Mouse (Mus musculus): ENCODE data around the gene B630019K06Rik. TPM values are rescaled to one million over a fixed set of nuclear protein-coding genes. Genes with fewer than 3 reads are reported as not detected.

Gene B630019K06Rik
- 0.68 and 1.1 TPM in 2 replicates for polyA plus RNA-seq (2012; ENCODE audit: low replicate concordance)

GRCm38 (mm10) chrX:8892343-8893155, at the start of gene B630019K06Rik:
Gene B630019K06Rik (plus strand): TSS chrX:8892382.

DNA sequence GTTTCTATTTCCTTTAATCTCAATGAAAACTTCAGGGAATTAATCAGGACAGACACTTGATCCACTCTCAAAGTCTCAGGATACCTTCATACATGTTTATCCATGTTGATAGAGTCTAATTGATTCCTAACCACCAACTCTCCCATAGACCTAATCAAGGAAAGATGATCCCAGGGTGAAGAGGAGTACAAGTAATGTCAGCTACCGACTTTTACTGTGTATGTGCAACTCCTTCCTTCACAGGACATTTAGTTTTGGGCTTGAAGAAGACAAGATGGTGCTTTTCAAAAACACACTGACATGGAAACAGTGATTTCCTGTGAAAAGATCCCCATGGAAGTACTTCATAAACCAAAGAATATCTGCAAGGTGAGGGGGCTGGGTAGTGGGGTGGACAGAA, 48.5 kb upstream of the B630019K06Rik start, which contains the start of gene Gm6592:
Gene Gm6592 (plus strand): TSS at position 301 of the 400 bp plus-strand sequence.

DNA sequence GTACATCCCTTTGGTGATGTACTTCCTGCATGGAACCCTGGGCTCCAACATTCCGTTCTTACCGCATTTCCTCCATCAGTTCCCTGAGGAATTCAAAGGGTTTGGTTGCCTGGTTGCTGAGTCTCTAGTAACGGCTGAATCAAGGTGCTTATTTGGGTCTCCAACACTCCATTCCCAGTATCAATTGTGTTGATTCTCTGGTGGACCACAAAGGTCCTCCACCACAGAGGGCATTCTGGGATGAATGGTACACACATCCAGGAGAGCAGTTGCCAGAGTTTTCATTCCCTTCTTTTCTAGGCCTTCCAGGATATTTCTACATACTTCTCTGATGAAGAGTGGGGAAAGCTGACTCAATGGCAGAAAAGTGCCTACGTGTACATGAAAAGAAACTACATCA, 18.2 kb upstream of the B630019K06Rik start, which contains the start of gene Gm5751:
Gene Gm5751 (plus strand): TSS at position 301 of the 400 bp plus-strand sequence.

Other genes with a start within 250 kb of the B630019K06Rik start
- gene Ssxb8, start 201.5 kb upstream of the B630019K06Rik start, polyA plus RNA-seq (2012; ENCODE audit: low replicate concordance) = not detected in 2 replicates
- not detected in 2 replicates for gene Ssx9, start 143.9 kb upstream of the B630019K06Rik start, polyA plus RNA-seq (2012; ENCODE audit: low replicate concordance)
- not detected in 2 replicates for gene Ssxb5, start 88.7 kb upstream of the B630019K06Rik start, polyA plus RNA-seq (2012; ENCODE audit: low replicate concordance)
- not detected in 2 replicates for gene Gm6592, start 48.4 kb upstream of the B630019K06Rik start, polyA plus RNA-seq (2012; ENCODE audit: low replicate concordance)
- not detected in 2 replicates for gene Gm5751, start 18.1 kb upstream of the B630019K06Rik start, polyA plus RNA-seq (2012; ENCODE audit: low replicate concordance)
- not detected in 2 replicates for gene Fthl17b, start 70.6 kb downstream of the B630019K06Rik start, polyA plus RNA-seq (2012; ENCODE audit: low replicate concordance)
- gene Fthl17c, start 84.2 kb downstream of the B630019K06Rik start, polyA plus RNA-seq (2012; ENCODE audit: low replicate concordance) = not detected in 2 replicates
- gene Fthl17d, start 94.4 kb downstream of the B630019K06Rik start, polyA plus RNA-seq (2012; ENCODE audit: low replicate concordance) = not detected in 2 replicates
- gene Fthl17e, start 141.1 kb downstream of the B630019K06Rik start, polyA plus RNA-seq (2012; ENCODE audit: low replicate concordance) = not detected in 2 replicates
- not detected in 2 replicates for gene Fthl17f, start 170.6 kb downstream of the B630019K06Rik start, polyA plus RNA-seq (2012; ENCODE audit: low replicate concordance)
- gene 4930402K13Rik, start 212.2 kb downstream of the B630019K06Rik start, polyA plus RNA-seq (2012; ENCODE audit: low replicate concordance) = not detected in 2 replicates